Mouse (Mus musculus): ENCODE measurements around the gene Hsph1. TPM values are rescaled to one million over a fixed set of nuclear protein-coding genes. Genes with fewer than 3 reads are reported as not detected.

The Hsph1 gene
- polyA plus RNA-seq, 1 experiment = 38.0 TPM

DNA sequence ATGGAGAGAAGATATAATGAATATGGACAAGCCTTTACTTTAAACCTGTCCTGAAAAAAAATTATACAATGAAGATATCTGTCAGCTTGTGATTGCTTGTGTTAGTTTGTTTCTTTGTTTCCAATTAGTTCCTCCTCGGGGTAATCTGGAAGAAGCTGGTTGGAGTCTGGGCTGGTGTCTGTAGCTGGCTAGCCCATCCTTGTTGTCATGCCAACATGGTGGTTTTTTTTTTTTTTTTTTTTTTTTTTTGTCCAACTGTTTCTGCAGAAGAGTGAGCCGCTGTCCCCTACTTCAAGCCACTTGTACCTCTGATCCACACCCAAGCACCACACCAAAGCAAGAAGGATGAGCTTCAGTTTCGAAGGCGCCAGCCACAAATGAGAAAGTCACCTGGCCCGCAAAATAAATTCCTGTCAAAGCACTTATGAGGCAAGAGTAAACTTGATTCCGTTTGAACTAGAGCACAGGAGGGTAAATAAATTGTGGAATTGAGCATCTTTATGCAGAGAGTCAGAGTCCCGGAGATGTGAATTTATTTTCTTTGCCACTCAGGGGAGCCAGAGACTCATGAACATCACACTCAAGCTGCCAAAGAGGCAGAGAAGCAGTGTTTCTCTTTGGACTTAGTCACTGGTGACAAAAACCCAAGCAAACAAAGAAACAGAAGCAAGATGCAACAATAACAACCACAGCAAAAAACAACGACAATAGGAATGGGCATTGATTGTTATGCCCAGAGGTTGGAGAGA, 11.4 kb upstream of the Hsph1 start:
- TF ChIP-seq E2F4 (IDR thresholded peaks at IDR 0.05; ENCODE audit: insufficient read depth) = no peak
- Histone ChIP-seq H3K4me2 (ENCODE audit: low read depth) (no peak overlapping the region), H3K27me3 (ENCODE audit: control insufficient read depth, insufficient read depth, insufficient read length) (no peaks in the 10 kb centered on the region), H3ac (ENCODE audit: control insufficient read depth, insufficient read length) (no peak overlapping the region), H3K36me3 (ENCODE audit: control insufficient read depth, insufficient read depth) (no peaks in the 10 kb centered on the region), H3K4me3 (no peak overlapping the region), H3K79me2 (ENCODE audit: control insufficient read depth, insufficient read depth) (no peaks in the 10 kb centered on the region)

- no peaks in the 10 kb centered on the region for H3K36me3 ChIP-seq (ENCODE audit: control insufficient read depth, insufficient read depth)
- no peak overlapping the region for H3K4me2 ChIP-seq (ENCODE audit: low read depth)
- no peak overlapping the region for H3ac ChIP-seq (ENCODE audit: control insufficient read depth, insufficient read length)
- TF ChIP-seq TCF3 (IDR thresholded peaks at IDR 0.05; ENCODE audit: insufficient read length, low read depth) (no peak), POLR2AphosphoS2 (IDR thresholded peaks at IDR 0.05; ENCODE audit: insufficient read length, low read depth) (no peak), MAX (IDR thresholded peaks at IDR 0.05; ENCODE audit: low read depth) (no peak), REST (IDR thresholded peaks at IDR 0.05; ENCODE audit: insufficient read depth, insufficient read length) (no peak), CEBPB (IDR thresholded peaks at IDR 0.05; ENCODE audit: insufficient read depth, poor library complexity, severe bottlenecking) (no peak), SRF (IDR thresholded peaks at IDR 0.05; ENCODE audit: control insufficient read depth, insufficient read length, low read depth) (no peak), TCF12 (IDR thresholded peaks at IDR 0.05; ENCODE audit: insufficient read depth, poor library complexity, severe bottlenecking) (no peak)
- no peaks in the 10 kb centered on the region for H3K27me3 ChIP-seq (ENCODE audit: control insufficient read depth, insufficient read depth, insufficient read length)
- H3K4me3 ChIP-seq = no peak overlapping the region
- no peaks in the 10 kb centered on the region for H3K79me2 ChIP-seq (ENCODE audit: control insufficient read depth, insufficient read depth)
These were observed 6.8 kb upstream of the Hsph1 start for GRCm38 (mm10) chr5:149642783-149643509.

- Histone ChIP-seq H3K79me2 (ENCODE audit: control insufficient read depth, insufficient read depth) (no peaks in the 10 kb centered on the region), H3K36me3 (ENCODE audit: control insufficient read depth, insufficient read depth) (no peaks in the 10 kb centered on the region), H3K4me2 (ENCODE audit: low read depth) (no peak overlapping the region), H3K4me3 (no peak overlapping the region), H3K27me3 (ENCODE audit: control insufficient read depth, insufficient read depth, insufficient read length) (no peaks in the 10 kb centered on the region), H3ac (ENCODE audit: control insufficient read depth, insufficient read length) (no peak overlapping the region)
- TF ChIP-seq MYOG (IDR thresholded peaks at IDR 0.05; ENCODE audit: control insufficient read depth in 1 of 3, insufficient read depth in 1 of 3, insufficient read length in 2 of 3, low read depth in 2 of 3) (peak in 2 of 3 experiments; percentile 13 to 16), MYOD1 (IDR thresholded peaks at IDR 0.05; ENCODE audit: control insufficient read depth in 1 of 3, insufficient read length in 2 of 3, low read depth in 2 of 3) (peak in 2 of 3 experiments; percentile 14 to 57), CEBPB (IDR thresholded peaks at IDR 0.05; ENCODE audit: insufficient read depth, poor library complexity, severe bottlenecking) (no peak)
These were observed 6.2 kb upstream of the Hsph1 start for GRCm38 (mm10) chr5:149642366-149642765.

- TF ChIP-seq CEBPB (IDR thresholded peaks at IDR 0.05; ENCODE audit: insufficient read depth, poor library complexity, severe bottlenecking) (no peak), MYOD1 (IDR thresholded peaks at IDR 0.05; ENCODE audit: control insufficient read depth in 1 of 3, insufficient read length in 2 of 3, low read depth in 2 of 3) (no peak), E2F4 (IDR thresholded peaks at IDR 0.05; ENCODE audit: insufficient read depth) (no peak), USF1 (IDR thresholded peaks at IDR 0.05; ENCODE audit: low read depth) (peak; percentile 76), MAX (IDR thresholded peaks at IDR 0.05; ENCODE audit: low read depth) (no peak), TCF12 (IDR thresholded peaks at IDR 0.05; ENCODE audit: insufficient read depth, poor library complexity, severe bottlenecking) (no peak), MYOG (IDR thresholded peaks at IDR 0.05; ENCODE audit: control insufficient read depth in 1 of 3, insufficient read depth in 1 of 3, insufficient read length in 2 of 3, low read depth in 2 of 3) (no peak)
- Histone ChIP-seq H3K27me3 (ENCODE audit: control insufficient read depth, insufficient read depth, insufficient read length) (no peaks in the 10 kb centered on the region), H3K79me2 (ENCODE audit: control insufficient read depth, insufficient read depth) (no peaks in the 10 kb centered on the region), H3ac (ENCODE audit: control insufficient read depth, insufficient read length) (no peak overlapping the region), H3K36me3 (ENCODE audit: control insufficient read depth, insufficient read depth) (no peaks in the 10 kb centered on the region), H3K4me3 (no peak overlapping the region), H3K4me2 (ENCODE audit: low read depth) (peak overlapping the region; percentile 14)
These were observed 5.2 kb upstream of the Hsph1 start for GRCm38 (mm10) chr5:149641277-149641892.

DNA sequence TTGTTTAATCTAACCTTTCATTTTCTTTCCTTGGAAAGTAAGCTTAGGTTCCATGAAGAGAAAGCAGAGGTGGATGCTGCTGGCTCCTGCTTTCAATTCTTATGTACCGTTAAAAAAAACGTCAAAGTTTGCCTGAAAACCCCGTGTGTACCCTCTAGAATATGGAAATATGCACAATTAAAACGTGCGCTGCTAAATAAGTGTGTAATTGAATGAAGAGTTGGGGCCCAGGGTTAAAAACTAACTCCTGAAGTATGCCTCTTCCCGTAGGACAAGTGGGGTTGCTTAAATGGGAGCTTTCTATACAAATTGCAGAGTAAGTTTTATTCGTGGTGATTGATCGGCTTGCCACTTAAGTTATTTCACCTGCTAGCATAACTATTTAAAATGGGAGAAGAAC, 1.1 kb upstream of the Hsph1 start:
- H3K27me3 ChIP-seq (ENCODE audit: control insufficient read depth, insufficient read depth, insufficient read length) = no peaks in the 10 kb centered on the region
- no peak overlapping the region for H3ac ChIP-seq (ENCODE audit: control insufficient read depth, insufficient read length)
- peak overlapping the region; percentile 74 for H3K4me3 ChIP-seq
- H3K36me3 ChIP-seq (ENCODE audit: control insufficient read depth, insufficient read depth) = peaks cover 5% of the 10 kb centered on the region
- TF ChIP-seq POLR2AphosphoS2 (IDR thresholded peaks at IDR 0.05; ENCODE audit: insufficient read length, low read depth) (no peak), TCF12 (IDR thresholded peaks at IDR 0.05; ENCODE audit: insufficient read depth, poor library complexity, severe bottlenecking) (no peak), USF1 (IDR thresholded peaks at IDR 0.05; ENCODE audit: low read depth) (no peak)
- peak overlapping the region; percentile 72 for H3K4me2 ChIP-seq (ENCODE audit: low read depth)
- peaks cover 35% of the 10 kb centered on the region for H3K79me2 ChIP-seq (ENCODE audit: control insufficient read depth, insufficient read depth)
